Mouse (Mus musculus): Measurements from ENCODE around the gene Shisa2. TPM values are rescaled to one million over a fixed set of nuclear protein-coding genes. Genes with fewer than 3 reads are reported as not detected.
A peak's percentile ranks its signal among the peaks of the same experiment; 100 is the strongest.

The Shisa2 gene
- polyA plus RNA-seq (2012; rRNA removed) (42.7 and 68.2 TPM in 2 replicates), polyA plus RNA-seq (2014; fragmentation: Nextera tagmentation; extraction: Ambion mirVana) (43.8 and 52.3 TPM in 2 replicates)

DNA sequence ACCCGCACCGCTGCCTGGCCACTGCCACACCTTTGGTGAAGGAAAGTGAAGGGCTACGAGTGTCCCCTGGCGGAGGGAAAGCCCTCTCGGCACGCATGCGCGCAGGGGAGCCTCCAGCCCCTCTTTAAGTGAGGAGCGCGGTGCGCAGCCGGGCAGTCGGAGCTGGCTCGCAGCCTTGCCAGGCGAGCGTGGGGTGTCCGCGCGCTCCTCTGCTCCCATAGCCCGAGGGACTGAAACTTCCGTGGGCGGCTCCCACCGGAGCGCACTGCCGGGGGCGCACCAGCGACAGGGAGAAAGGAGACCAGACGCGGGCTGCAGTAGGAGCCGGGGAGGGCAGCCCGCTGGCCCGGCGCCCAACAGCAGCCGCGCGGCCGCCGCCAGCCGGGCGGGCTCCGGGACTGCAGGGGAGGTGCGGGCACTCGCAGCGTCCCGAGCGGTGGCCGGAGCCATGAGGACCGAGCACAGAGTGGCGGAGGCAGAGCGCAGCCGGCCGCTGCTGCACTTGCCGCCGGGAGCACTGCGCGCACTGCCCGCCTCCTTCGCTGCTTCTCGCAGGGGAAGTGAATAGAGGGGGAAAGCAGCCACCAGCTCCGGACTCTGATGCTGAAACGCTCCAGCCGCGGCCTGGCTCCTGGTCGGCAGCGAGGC lies at the start of gene Shisa2:
Gene Shisa2 (plus strand): TSS at position 151 of the 648 bp plus-strand sequence.
- H3K27ac ChIP-seq (replicated peaks; ENCODE audit: low read depth, low read length), result peak within 1 kb of the TSS; percentile 86
- TF ChIP-seq POLR2A (IDR thresholded peaks at IDR 0.05; ENCODE audit: borderline replicate concordance, extremely low read depth, insufficient read depth, insufficient read length), result peak; percentile 97
- H3K4me3 ChIP-seq (replicated peaks; ENCODE audit: low read length), result peak within 1 kb of the TSS; percentile 72
- 0 out of 2 replicates have a peak, but pooled peaks cover 12% of the 10 kb centered on the region for H3K4me1 ChIP-seq (ENCODE audit: control insufficient read depth, insufficient read depth, low read length)
- peaks cover 9% of the 10 kb centered on the region for H3K36me3 ChIP-seq (ENCODE audit: control insufficient read depth, insufficient read depth, low read length)
- peak; percentile 85 for ATAC-seq (ENCODE audit: low FRiP score, low read depth)
- WGBS, result under 1% methylated on average over 49 of the region's 65 CpGs
- peak within 1 kb of the TSS; percentile 69 for H3K4me2 ChIP-seq (replicated peaks; ENCODE audit: low read depth, low read length, severe bottlenecking)
- DNase-seq (ENCODE audit: low spot score), result peak; percentile 85
- peak within 1 kb of the TSS; percentile 80 for H3K9ac ChIP-seq (ENCODE audit: low read depth, low read length, severe bottlenecking)
- H3K27me3 ChIP-seq (ENCODE audit: control insufficient read depth, insufficient read depth, low read length), result 0 out of 2 replicates have a peak, but pooled peaks cover 4% of the 10 kb centered on the region
- H3K9me3 ChIP-seq (ENCODE audit: control insufficient read depth, low read length), result no peaks in the 10 kb centered on the region

DNA sequence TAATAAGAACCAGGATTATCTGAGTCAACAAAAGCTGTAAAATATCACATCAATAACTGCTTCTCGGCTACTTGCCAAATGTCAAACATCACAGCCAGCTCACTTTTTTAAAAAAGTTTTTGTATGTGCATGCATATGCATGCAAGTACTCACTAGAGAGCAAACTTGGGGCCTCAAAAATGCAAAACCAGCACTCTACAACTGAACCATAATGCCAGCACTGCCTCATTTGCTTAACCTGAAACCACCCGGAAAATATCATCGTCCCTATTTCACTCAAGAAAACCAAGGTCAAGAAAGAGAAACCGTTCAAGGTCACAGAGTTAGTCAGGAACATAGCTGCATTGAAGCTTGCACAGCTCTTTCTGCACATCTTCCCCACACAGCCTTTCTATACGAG lies 48.7 kb upstream of the Shisa2 start:
- no peak overlapping the region for H3K4me2 ChIP-seq (replicated peaks; ENCODE audit: low read depth, low read length, severe bottlenecking)
- no peak overlapping the region for H3K27ac ChIP-seq (replicated peaks; ENCODE audit: low read depth, low read length)
- DNase-seq (ENCODE audit: low spot score) (no peak), ATAC-seq (ENCODE audit: low FRiP score, low read depth) (no peak)
- WGBS, result 86% methylated on average over 5 of the region's 5 CpGs
- no peaks in the 10 kb centered on the region for H3K27me3 ChIP-seq (ENCODE audit: control insufficient read depth, insufficient read depth, low read length)
- no peak overlapping the region for H3K4me3 ChIP-seq (replicated peaks; ENCODE audit: low read length)
- peaks cover 36% of the 10 kb centered on the region for H3K36me3 ChIP-seq (ENCODE audit: control insufficient read depth, insufficient read depth, low read length)
- no peak for TF ChIP-seq POLR2A (IDR thresholded peaks at IDR 0.05; ENCODE audit: borderline replicate concordance, extremely low read depth, insufficient read depth, insufficient read length)
- H3K4me1 ChIP-seq (ENCODE audit: control insufficient read depth, insufficient read depth, low read length), result no peaks in the 10 kb centered on the region
- H3K9me3 ChIP-seq (ENCODE audit: control insufficient read depth, low read length), result no peaks in the 10 kb centered on the region
- no peak overlapping the region for H3K9ac ChIP-seq (ENCODE audit: low read depth, low read length, severe bottlenecking)

DNA sequence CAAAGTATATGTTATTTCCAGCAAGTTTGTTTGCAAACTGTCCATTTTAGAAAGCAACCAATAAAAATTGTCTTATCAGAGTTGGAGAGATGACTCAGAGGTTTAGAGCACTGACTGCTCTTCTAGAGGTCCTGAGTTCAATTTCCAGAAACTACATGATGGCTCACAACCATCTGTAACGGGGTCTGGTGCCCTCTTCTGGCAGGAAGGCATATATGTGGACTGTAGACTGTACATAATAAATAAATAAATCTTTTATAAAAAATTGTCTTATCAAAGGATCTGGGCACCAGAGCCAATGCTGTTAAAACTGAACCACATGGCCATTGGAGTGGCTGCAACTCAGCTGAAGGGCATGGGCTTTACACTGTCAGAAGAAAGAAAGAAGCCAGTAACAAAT lies 34.5 kb upstream of the Shisa2 start:
- Histone ChIP-seq H3K27me3 (ENCODE audit: control insufficient read depth, insufficient read depth, low read length) (no peaks in the 10 kb centered on the region), H3K36me3 (ENCODE audit: control insufficient read depth, insufficient read depth, low read length) (peaks cover 60% of the 10 kb centered on the region), H3K27ac (replicated peaks; ENCODE audit: low read depth, low read length) (no peak overlapping the region), H3K9me3 (ENCODE audit: control insufficient read depth, low read length) (no peaks in the 10 kb centered on the region), H3K9ac (ENCODE audit: low read depth, low read length, severe bottlenecking) (no peak overlapping the region), H3K4me2 (replicated peaks; ENCODE audit: low read depth, low read length, severe bottlenecking) (no peak overlapping the region), H3K4me3 (replicated peaks; ENCODE audit: low read length) (no peak overlapping the region), H3K4me1 (ENCODE audit: control insufficient read depth, insufficient read depth, low read length) (no peaks in the 10 kb centered on the region)
- no peak for TF ChIP-seq POLR2A (IDR thresholded peaks at IDR 0.05; ENCODE audit: borderline replicate concordance, extremely low read depth, insufficient read depth, insufficient read length)
- no peak for ATAC-seq (ENCODE audit: low FRiP score, low read depth)
- 82% methylated on average over 1 of the region's 1 CpGs for WGBS
- no peak for DNase-seq (ENCODE audit: low spot score)

DNA sequence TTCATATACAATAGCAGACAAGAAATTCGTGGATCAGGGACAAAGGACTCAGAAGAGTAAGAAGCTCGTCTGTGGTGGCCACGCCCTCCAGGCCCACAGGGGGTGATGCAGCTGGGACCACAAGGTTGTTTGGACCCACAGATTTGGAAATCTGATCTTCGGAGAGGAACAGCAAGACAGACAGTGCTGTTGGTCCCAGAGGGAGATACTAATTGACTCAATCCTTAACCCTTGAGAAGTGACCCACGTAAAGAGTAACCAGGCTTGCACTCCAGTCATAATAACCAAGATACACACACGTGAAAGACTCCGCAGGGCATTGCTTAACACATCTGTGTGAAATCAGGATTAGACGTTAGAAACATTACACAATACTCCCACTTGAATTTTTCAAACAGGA lies 33.2 kb upstream of the Shisa2 start:
- H3K4me3 ChIP-seq (replicated peaks; ENCODE audit: low read length), result no peak overlapping the region
- peaks cover 1% of the 10 kb centered on the region for H3K4me1 ChIP-seq (ENCODE audit: control insufficient read depth, insufficient read depth, low read length)
- DNase-seq (ENCODE audit: low spot score), result no peak
- 79% methylated on average over 8 of the region's 8 CpGs for WGBS
- no peak overlapping the region for H3K9ac ChIP-seq (ENCODE audit: low read depth, low read length, severe bottlenecking)
- no peak for ATAC-seq (ENCODE audit: low FRiP score, low read depth)
- H3K27ac ChIP-seq (replicated peaks; ENCODE audit: low read depth, low read length), result no peak overlapping the region
- H3K27me3 ChIP-seq (ENCODE audit: control insufficient read depth, insufficient read depth, low read length), result no peaks in the 10 kb centered on the region
- no peak for TF ChIP-seq POLR2A (IDR thresholded peaks at IDR 0.05; ENCODE audit: borderline replicate concordance, extremely low read depth, insufficient read depth, insufficient read length)
- H3K4me2 ChIP-seq (replicated peaks; ENCODE audit: low read depth, low read length, severe bottlenecking), result no peak overlapping the region
- peaks cover 48% of the 10 kb centered on the region for H3K36me3 ChIP-seq (ENCODE audit: control insufficient read depth, insufficient read depth, low read length)
- no peaks in the 10 kb centered on the region for H3K9me3 ChIP-seq (ENCODE audit: control insufficient read depth, low read length)

DNA sequence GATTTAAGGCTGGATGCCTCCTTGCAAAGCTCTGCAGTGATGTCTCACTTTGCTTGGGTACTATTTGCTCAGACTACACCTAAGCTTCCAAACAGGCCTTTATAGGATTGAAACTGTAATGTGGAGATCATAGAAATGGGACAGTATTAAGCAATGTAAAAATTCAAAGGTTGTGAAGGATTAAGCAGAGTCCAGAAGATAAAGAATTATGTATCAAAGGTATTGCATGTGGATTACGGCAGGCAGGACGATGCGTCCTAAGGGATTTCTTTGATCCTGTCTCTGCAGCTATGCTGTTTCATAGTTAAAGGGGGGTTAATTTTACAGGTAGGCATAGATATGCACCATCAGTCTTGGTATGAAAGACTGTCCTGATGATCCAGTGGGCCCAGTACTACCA lies 32.5 kb upstream of the Shisa2 start:
- H3K4me3 ChIP-seq (replicated peaks; ENCODE audit: low read length), result no peak overlapping the region
- H3K9ac ChIP-seq (ENCODE audit: low read depth, low read length, severe bottlenecking), result no peak overlapping the region
- no peaks in the 10 kb centered on the region for H3K9me3 ChIP-seq (ENCODE audit: control insufficient read depth, low read length)
- no peak overlapping the region for H3K4me2 ChIP-seq (replicated peaks; ENCODE audit: low read depth, low read length, severe bottlenecking)
- H3K27ac ChIP-seq (replicated peaks; ENCODE audit: low read depth, low read length), result no peak overlapping the region
- no peak for TF ChIP-seq POLR2A (IDR thresholded peaks at IDR 0.05; ENCODE audit: borderline replicate concordance, extremely low read depth, insufficient read depth, insufficient read length)
- H3K36me3 ChIP-seq (ENCODE audit: control insufficient read depth, insufficient read depth, low read length), result peaks cover 43% of the 10 kb centered on the region
- ATAC-seq (ENCODE audit: low FRiP score, low read depth) (no peak), DNase-seq (ENCODE audit: low spot score) (no peak)
- no peaks in the 10 kb centered on the region for H3K27me3 ChIP-seq (ENCODE audit: control insufficient read depth, insufficient read depth, low read length)
- H3K4me1 ChIP-seq (ENCODE audit: control insufficient read depth, insufficient read depth, low read length), result peaks cover 4% of the 10 kb centered on the region
- WGBS, result 91% methylated on average over 3 of the region's 3 CpGs
